Mouse (Mus musculus) bone marrow macrophage, adult 2 months (primary cell): ENCODE results near the gene Gm5617. TPM values are rescaled to one million over a fixed set of nuclear protein-coding genes. Genes with fewer than 3 reads are reported as not detected.
"Not testable (repeated sequence)": the region's sequence is repeated elsewhere in the genome, so short reads cannot be mapped to it uniquely, and the experiment has no call there.

Source experiments
- H3K27ac ChIP-seq: 2 replicates; pipeline ENCODE4 v1.5.1; 2012; ENCODE audit warnings: low read depth, low read length; ENCODE audit not compliant: insufficient read depth
- H3K4me1 ChIP-seq: 2 replicates; pipeline ENCODE4 v1.6.1; 2012; ENCODE audit warnings: low read length; ENCODE audit not compliant: control insufficient read depth, insufficient read depth
- H3K4me3 ChIP-seq: 2 replicates; pipeline ENCODE4 v1.5.1; 2012; ENCODE audit warnings: mild to moderate bottlenecking, low read length, moderate library complexity; ENCODE audit not compliant: insufficient read depth
- CTCF ChIP-seq: IDR thresholded peaks from 2 replicates; pipeline ENCODE4 v1.5.1; 2012; ENCODE audit warnings: low read depth, mild to moderate bottlenecking, low read length, moderate library complexity
- POLR2A ChIP-seq: IDR thresholded peaks from 2 replicates; pipeline ENCODE4 v1.6.1; 2012; ENCODE audit warnings: mild to moderate bottlenecking, low read depth, low read length, borderline replicate concordance
- polyA plus RNA-seq: library from polyadenylated mRNA; stranded (reverse); fragments of >200 nt; gene quantifications from 2 replicates; pipeline ENCODE4 v1.2.4, GENCODE M21; 2012; ENCODE audit not compliant: missing spikeins, insufficient read depth, insufficient read length

The Gm5617 gene
- polyA plus RNA-seq, 1 experiment, result 16.5 TPM

DNA sequence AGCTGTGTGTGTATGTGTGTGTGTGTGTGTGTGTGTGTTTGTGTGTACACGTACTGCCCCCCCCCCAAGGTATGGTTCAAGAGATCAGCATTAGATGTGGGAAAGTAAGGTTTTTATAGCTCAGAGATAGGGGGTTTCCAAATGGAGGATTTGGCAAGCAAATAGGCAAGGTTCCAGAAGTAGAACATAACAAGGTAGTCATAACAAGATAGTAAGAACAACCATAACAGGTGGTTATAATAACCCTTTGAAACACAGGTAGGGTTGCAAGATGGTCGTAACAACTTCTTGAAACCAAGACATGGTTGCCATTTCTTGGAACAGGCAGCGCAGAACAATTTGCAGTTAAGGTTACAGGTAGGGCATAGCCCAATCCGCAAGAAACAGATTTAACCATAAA is 31.3 kb downstream of the Gm5617 start:
- no peak for TF ChIP-seq POLR2A
- no peak for TF ChIP-seq CTCF
- Histone ChIP-seq H3K27ac (no peak overlapping the region), H3K4me1 (peaks cover 4% of the 10 kb centered on the region; the same call in 1 of the 2 replicates), H3K4me3 (no peak overlapping the region)

DNA sequence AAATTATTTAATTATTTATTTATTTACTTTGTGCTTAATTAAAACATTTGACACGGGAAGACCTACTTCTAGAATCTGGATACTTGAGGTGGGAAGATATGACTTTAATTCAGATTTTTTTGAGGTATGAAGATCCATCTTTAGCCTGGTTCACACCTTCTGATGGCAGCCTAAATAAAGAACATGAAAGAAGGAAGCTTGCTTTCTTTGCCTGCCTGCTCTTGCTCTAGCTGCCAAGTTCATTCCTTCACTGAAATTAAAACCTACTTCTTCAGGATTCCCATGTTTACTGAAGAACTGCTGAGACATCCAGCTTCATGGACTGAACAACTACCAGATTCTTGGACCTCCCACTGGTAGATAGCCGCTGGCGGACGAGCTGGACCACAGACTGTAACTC is 36.1 kb downstream of the Gm5617 start:
- Histone ChIP-seq H3K4me3 (no peak overlapping the region), H3K4me1 (peaks cover 16% of the 10 kb centered on the region)

DNA sequence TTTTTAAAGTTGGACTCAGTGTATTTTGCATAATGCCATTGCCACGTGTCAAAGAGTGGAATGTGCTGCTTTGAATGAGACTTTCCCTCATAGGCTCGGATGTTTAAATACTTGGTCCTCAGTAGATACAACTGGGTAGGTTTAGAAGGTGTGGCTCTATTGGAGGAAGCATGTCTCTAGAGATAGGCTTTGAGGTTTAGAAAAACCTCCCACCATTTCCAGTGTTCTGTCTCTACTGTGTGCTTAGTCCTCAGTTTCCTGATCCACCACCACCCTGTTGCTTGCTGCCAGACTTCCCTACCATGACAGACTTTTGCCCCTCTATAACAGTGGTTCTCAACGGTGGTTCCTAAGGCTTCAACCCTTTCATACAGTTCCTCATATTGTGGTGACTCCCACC is 37.0 kb downstream of the Gm5617 start:
- TF ChIP-seq CTCF (no peak), POLR2A (no peak)
- Histone ChIP-seq H3K27ac (peak overlapping the region; percentile 31), H3K4me3 (no peak overlapping the region), H3K4me1 (peaks cover 16% of the 10 kb centered on the region)

More for the DNA sequence above, 36.1 kb downstream of the Gm5617 start:
- H3K27ac ChIP-seq, result no peak overlapping the region
- TF ChIP-seq POLR2A (no peak), CTCF (no peak)

DNA sequence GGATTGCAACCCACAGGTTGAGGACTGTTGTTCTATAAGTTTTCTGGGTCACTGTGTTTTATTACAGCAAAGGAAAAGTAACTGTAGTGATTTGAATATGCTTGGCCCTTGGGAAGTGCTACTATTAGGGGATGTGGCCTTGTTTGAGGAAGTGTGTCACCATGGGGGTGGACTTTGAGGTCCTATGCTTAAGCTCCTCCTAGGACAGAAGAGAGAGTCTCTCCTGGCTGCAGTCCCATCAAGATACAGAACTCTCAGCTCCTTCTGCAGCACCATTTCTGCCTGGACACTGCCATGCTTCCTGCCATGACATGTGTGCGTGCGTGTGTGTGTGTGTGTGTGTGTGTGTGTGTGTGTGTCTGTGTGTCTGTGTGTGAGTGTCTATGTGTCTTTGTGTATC is 37.5 kb downstream of the Gm5617 start:
- Histone ChIP-seq H3K4me3 (no peak overlapping the region), H3K27ac (peak overlapping the region; percentile 31), H3K4me1 (peaks cover 16% of the 10 kb centered on the region)
- no peak for TF ChIP-seq POLR2A
- no peak for TF ChIP-seq CTCF

DNA sequence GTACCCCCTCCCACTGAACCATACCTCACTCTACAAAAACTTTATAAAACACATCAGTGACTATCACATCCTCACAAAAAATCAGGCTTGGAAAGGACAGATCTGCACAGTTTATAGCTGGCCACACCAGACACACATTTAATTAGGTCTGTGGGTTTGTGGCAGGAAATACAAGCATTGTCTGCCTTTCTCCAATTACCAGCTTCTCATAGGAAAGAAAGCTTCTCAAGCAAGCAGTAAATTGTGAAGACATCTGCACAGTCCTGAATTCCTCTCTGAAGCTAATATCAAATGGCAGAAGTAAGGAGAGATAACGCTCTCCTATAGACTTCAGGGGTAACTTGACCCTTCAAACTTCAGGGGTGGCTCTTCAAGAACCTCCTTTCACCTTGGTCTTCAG is 41.2 kb downstream of the Gm5617 start:
- Histone ChIP-seq H3K4me1 (peaks cover 12% of the 10 kb centered on the region), H3K27ac (no peak overlapping the region), H3K4me3 (no peak overlapping the region)
- TF ChIP-seq POLR2A (no peak), CTCF (no peak)

DNA sequence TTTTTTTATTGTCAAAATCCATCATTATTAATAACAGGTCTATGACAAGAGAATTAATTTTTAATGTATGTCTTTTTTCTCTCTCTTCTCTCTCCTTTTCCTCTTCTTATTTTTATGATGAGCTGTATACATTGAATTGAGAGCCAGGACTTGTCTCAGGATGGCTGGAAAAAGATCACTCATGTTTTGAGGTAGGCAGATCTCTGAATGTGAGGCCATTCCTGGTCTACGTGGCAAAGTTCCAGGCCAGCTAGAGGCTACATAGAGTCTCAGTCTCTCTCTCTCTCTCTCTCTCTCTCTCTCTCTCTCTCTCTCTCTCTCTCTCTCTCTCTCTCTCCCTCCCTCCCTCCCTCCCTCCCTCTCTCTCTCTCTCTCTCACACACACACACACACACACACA is 42.4 kb downstream of the Gm5617 start:
- H3K4me1 ChIP-seq, H3K4me3 ChIP-seq, H3K27ac ChIP-seq: not testable (repeated sequence)

DNA sequence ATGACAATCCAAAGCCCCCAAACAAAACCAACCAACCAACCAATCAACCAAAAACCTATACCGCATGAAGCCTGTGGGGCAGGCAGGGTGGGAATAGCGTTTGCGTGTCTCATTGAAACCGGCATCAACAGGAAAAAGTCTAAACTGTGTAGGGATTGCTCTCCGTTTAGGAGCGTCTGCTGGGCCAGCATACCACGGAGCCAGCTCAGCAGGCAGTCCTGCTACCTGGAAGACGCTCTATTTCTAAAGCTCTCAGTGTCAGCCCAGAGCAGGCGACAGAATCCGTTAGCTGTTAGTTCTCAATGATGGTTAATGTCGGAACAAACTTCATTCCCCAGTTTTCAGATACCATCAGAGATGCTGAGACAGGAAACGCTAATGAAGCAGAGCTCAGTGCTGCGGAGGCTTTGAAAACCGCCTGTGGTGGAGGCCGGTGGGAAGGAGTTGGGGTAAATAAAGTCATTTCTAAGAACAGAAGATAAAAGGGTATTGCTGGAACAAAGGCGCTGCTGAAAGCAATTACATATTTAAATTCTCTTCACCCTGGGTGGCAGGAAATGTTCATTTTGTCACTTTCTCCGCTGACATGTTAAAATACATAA is 42.9 kb downstream of the Gm5617 start:
- Histone ChIP-seq H3K4me1 (peaks cover 1% of the 10 kb centered on the region), H3K4me3 (no peak overlapping the region), H3K27ac (no peak overlapping the region)
- no peak for TF ChIP-seq POLR2A
- TF ChIP-seq CTCF, result no peak

DNA sequence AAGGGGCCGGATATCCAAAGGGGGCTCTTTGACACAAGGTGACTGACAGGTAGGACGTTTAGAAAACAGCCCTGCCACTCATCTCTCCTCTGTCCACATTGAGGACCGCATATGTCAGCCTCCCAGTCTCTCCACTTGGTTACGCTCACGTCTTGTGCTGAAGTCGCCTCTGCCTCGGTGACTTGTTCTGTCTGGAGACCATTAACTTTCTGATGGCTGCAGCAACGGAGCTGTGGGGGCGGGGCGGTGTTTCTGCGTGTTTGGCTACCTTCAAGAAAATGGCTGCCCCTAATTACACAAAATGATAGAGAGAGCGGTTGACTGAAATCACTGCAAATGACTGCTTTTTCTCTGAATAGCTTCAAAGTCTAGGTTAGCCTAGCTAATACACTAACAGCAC is 43.4 kb downstream of the Gm5617 start:
- Histone ChIP-seq H3K4me1 (no peaks in the 10 kb centered on the region), H3K4me3 (no peak overlapping the region), H3K27ac (no peak overlapping the region)
- TF ChIP-seq CTCF (no peak), POLR2A (no peak)

Other genes starting within 250 kb of the Gm5617 start
- not detected in 2 replicates for gene Nxpe2, start 142.0 kb upstream of the Gm5617 start, polyA plus RNA-seq
- 88.1 and 97.5 TPM in 2 replicates for gene Rexo2, start 14.8 kb upstream of the Gm5617 start, polyA plus RNA-seq
- 89.5 and 99.3 TPM in 2 replicates for gene Rbm7, start 143 bp upstream of the Gm5617 start, polyA plus RNA-seq
- 0.80 TPM in 1 of 2 replicates, not detected in the other for gene Nnmt, start 109.7 kb downstream of the Gm5617 start, polyA plus RNA-seq